Mouse (Mus musculus): ENCODE results near the gene Serpina9. TPM values are rescaled to one million over a fixed set of nuclear protein-coding genes. Genes with fewer than 3 reads are reported as not detected.

The Serpina9 gene
- polyA plus RNA-seq, 1 experiment from 2014 or later = 0.04 TPM

DNA sequence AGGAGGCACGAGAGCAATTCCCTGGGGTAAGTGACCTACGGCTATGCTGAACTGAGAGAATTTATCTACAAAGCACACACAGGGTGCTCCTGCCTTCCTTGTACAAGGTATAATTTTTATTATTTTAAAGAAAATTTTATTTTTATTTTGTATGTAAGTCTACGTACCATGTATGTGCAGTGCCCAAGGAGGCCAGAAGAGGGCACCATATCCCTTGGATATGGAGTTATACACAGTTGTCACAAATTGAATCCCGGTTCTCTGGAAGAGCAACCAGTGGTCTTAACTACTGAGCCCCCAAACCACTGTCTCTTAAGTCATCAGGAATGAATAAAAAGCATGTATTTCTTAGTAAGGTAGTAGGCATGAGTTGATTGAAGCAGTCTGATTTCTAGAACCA, 28.6 kb downstream of the Serpina9 start:
- H3K36me3 ChIP-seq (ENCODE audit: control insufficient read depth, insufficient read depth, low read length) = no peaks in the 10 kb centered on the region
- no peak overlapping the region for H3K27ac ChIP-seq (ENCODE audit: low read depth)
- H3K4me2 ChIP-seq (ENCODE audit: low read length) = no peak overlapping the region
- ATAC-seq (replicated peaks; ENCODE audit: low FRiP score, low TSS enrichment, low read depth) (no peak), DNase-seq (ENCODE audit: low spot score) (peak; percentile 59)
- no peaks in the 10 kb centered on the region for H3K27me3 ChIP-seq (replicated peaks; ENCODE audit: control insufficient read depth, insufficient read depth, low read length)
- H3K4me3 ChIP-seq (ENCODE audit: low read depth, low read length) = no peak overlapping the region
- H3K9ac ChIP-seq (ENCODE audit: low read length) = no peak overlapping the region
- 65% methylated on average over 4 of the region's 4 CpGs for WGBS
- H3K4me1 ChIP-seq (replicated peaks; ENCODE audit: control insufficient read depth, insufficient read depth, low read length) = no peaks in the 10 kb centered on the region
- H3K9me3 ChIP-seq (ENCODE audit: control insufficient read depth, low read length) = no peaks in the 10 kb centered on the region

DNA sequence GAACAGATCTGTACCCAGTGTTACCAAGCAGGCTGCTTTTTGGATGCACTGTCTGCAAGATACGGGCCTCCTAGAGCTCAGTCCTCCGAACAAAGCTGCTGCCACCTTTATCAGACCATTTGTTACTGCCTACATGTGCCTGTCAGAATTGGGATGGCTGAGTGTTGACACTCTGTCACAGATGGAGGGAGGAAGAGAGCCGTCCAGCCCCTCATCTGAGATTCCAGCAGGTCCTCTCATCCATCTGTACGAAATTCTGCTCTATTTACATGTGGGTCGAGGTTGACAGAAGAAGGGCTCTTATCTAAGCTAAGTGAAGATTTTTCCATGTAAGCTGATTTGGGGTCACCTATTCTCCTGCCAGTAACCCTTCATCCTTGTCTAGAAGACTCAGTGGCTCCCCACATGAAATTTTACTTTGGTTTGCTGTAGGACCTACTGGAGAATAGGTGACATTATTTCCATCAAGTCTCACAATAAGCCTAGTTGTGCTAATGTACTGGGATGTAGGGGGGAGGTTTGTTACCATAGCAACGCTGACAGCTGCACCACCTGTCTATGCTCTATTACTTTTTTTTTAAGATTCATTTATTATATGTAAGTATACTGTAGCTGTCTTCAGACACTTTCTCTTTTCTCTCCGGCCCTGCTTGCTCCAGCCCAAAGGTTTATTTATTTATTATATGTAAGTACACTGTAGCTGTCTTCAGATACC, 31.8 kb downstream of the Serpina9 start:
- Histone ChIP-seq H3K9ac (ENCODE audit: low read length) (no peak overlapping the region), H3K9me3 (ENCODE audit: control insufficient read depth, low read length) (no peaks in the 10 kb centered on the region), H3K4me3 (ENCODE audit: low read depth, low read length) (no peak overlapping the region), H3K27ac (ENCODE audit: low read depth) (no peak overlapping the region), H3K4me2 (ENCODE audit: low read length) (no peak overlapping the region), H3K4me1 (replicated peaks; ENCODE audit: control insufficient read depth, insufficient read depth, low read length) (no peaks in the 10 kb centered on the region), H3K27me3 (replicated peaks; ENCODE audit: control insufficient read depth, insufficient read depth, low read length) (no peaks in the 10 kb centered on the region), H3K36me3 (ENCODE audit: control insufficient read depth, insufficient read depth, low read length) (no peaks in the 10 kb centered on the region)
- 63% methylated on average over 7 of the region's 7 CpGs for WGBS
- no peak for ATAC-seq (replicated peaks; ENCODE audit: low FRiP score, low TSS enrichment, low read depth)
- no peak for DNase-seq (ENCODE audit: low spot score)

DNA sequence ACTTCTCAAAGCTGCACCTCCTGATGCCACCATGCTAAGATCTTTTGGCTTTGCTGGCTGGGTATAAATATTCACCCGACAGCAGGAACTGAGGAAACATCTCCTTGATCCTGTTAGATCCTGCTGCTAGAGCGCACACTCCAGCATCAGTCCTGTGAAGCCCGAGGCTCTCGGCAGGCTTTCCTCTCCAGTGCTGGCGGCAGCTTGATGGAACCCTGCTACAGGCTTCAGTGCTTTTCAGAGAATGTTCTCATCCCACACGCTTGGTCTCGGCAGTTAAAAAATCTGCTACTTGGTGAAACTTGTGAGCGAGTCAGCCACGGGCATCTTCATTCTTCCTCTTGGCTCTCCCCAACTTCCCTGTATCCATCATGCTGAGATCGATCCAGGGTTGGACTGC, 35.3 kb downstream of the Serpina9 start:
- Histone ChIP-seq H3K9ac (ENCODE audit: low read length) (no peak overlapping the region), H3K4me1 (replicated peaks; ENCODE audit: control insufficient read depth, insufficient read depth, low read length) (no peaks in the 10 kb centered on the region), H3K36me3 (ENCODE audit: control insufficient read depth, insufficient read depth, low read length) (no peaks in the 10 kb centered on the region), H3K9me3 (ENCODE audit: control insufficient read depth, low read length) (no peaks in the 10 kb centered on the region), H3K27ac (ENCODE audit: low read depth) (no peak overlapping the region), H3K27me3 (replicated peaks; ENCODE audit: control insufficient read depth, insufficient read depth, low read length) (no peaks in the 10 kb centered on the region), H3K4me3 (ENCODE audit: low read depth, low read length) (no peak overlapping the region), H3K4me2 (ENCODE audit: low read length) (no peak overlapping the region)
- ATAC-seq (replicated peaks; ENCODE audit: low FRiP score, low TSS enrichment, low read depth) = no peak
- 89% methylated on average over 10 of the region's 10 CpGs for WGBS
- no peak for DNase-seq (ENCODE audit: low spot score)

DNA sequence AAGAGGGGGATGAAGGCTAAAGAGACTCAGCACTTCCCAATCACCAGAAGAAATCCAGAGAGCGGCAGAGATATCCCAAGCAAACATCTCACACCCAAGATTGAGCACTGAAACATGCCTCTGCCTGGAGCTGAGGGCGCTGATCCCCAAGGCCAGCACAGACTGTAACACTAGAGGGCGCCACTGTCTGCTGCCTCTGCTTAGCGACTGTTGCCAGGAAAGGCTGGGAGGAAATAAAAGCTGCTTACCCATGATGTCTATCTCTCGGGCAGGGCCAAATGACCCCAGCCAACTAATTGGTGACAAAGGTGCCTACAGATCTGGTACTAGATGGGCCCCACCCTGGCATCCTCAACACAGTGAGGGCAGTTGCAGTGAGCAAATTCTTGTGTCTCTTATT, 35.7 kb downstream of the Serpina9 start:
- Histone ChIP-seq H3K4me3 (ENCODE audit: low read depth, low read length) (no peak overlapping the region), H3K9me3 (ENCODE audit: control insufficient read depth, low read length) (no peaks in the 10 kb centered on the region), H3K4me1 (replicated peaks; ENCODE audit: control insufficient read depth, insufficient read depth, low read length) (no peaks in the 10 kb centered on the region), H3K9ac (ENCODE audit: low read length) (no peak overlapping the region), H3K36me3 (ENCODE audit: control insufficient read depth, insufficient read depth, low read length) (no peaks in the 10 kb centered on the region), H3K4me2 (ENCODE audit: low read length) (no peak overlapping the region), H3K27me3 (replicated peaks; ENCODE audit: control insufficient read depth, insufficient read depth, low read length) (no peaks in the 10 kb centered on the region), H3K27ac (ENCODE audit: low read depth) (no peak overlapping the region)
- DNase-seq (ENCODE audit: low spot score) (peak; percentile 62), ATAC-seq (replicated peaks; ENCODE audit: low FRiP score, low TSS enrichment, low read depth) (no peak)
- 26% methylated on average over 5 of the region's 5 CpGs for WGBS

DNA sequence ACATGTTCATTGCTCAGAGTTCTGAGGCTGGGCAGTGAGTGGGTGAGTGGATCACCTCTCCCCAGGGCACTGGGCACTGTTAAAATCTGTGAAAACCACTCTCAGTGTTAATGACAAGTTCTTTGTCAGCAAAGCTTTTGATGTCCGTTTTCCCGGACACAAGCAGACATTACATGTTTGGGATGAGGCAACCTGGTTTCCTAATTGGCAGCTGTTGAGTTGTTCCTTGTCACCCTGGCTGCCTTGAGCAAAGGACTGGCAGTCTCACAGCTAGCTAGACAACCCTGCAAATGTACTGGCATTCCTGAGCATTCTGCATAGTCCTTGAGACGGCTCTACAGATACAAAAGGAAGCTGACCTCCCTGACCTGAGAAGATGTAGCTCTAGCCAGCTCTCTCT, 36.5 kb downstream of the Serpina9 start:
- no peaks in the 10 kb centered on the region for H3K9me3 ChIP-seq (ENCODE audit: control insufficient read depth, low read length)
- H3K27me3 ChIP-seq (replicated peaks; ENCODE audit: control insufficient read depth, insufficient read depth, low read length) = no peaks in the 10 kb centered on the region
- no peak for DNase-seq (ENCODE audit: low spot score)
- WGBS = 72% methylated on average over 3 of the region's 3 CpGs
- no peak overlapping the region for H3K9ac ChIP-seq (ENCODE audit: low read length)
- no peak overlapping the region for H3K4me2 ChIP-seq (ENCODE audit: low read length)
- H3K4me1 ChIP-seq (replicated peaks; ENCODE audit: control insufficient read depth, insufficient read depth, low read length) = no peaks in the 10 kb centered on the region
- H3K36me3 ChIP-seq (ENCODE audit: control insufficient read depth, insufficient read depth, low read length) = no peaks in the 10 kb centered on the region
- no peak for ATAC-seq (replicated peaks; ENCODE audit: low FRiP score, low TSS enrichment, low read depth)
- no peak overlapping the region for H3K27ac ChIP-seq (ENCODE audit: low read depth)
- H3K4me3 ChIP-seq (ENCODE audit: low read depth, low read length) = no peak overlapping the region

DNA sequence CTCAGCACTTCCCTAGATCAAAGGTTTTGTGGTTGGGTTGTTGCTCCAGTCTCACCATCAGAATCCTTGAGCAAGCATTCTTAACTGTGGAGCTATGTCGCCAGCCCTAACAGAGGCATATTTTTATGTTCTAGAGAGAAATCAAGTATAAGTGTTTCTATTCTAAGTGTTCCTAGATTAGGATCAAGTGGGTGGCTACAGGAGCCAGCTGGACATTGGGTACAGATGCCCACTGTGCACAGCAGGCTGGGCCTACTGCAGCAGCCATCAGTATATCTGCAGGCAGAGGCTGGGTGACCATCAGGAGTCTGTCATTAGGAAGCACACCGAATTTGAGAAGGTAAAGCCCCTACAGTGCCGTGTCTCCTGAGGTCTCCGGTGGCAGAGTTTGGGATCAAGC, 42.5 kb downstream of the Serpina9 start:
- H3K4me3 ChIP-seq (ENCODE audit: low read depth, low read length) = no peak overlapping the region
- no peaks in the 10 kb centered on the region for H3K27me3 ChIP-seq (replicated peaks; ENCODE audit: control insufficient read depth, insufficient read depth, low read length)
- no peak for ATAC-seq (replicated peaks; ENCODE audit: low FRiP score, low TSS enrichment, low read depth)
- no peaks in the 10 kb centered on the region for H3K4me1 ChIP-seq (replicated peaks; ENCODE audit: control insufficient read depth, insufficient read depth, low read length)
- WGBS = 92% methylated on average over 4 of the region's 4 CpGs
- no peak overlapping the region for H3K4me2 ChIP-seq (ENCODE audit: low read length)
- H3K27ac ChIP-seq (ENCODE audit: low read depth) = no peak overlapping the region
- no peak overlapping the region for H3K9ac ChIP-seq (ENCODE audit: low read length)
- 0 out of 2 replicates have a peak, but pooled peaks cover 2% of the 10 kb centered on the region for H3K9me3 ChIP-seq (ENCODE audit: control insufficient read depth, low read length)
- no peaks in the 10 kb centered on the region for H3K36me3 ChIP-seq (ENCODE audit: control insufficient read depth, insufficient read depth, low read length)
- no peak for DNase-seq (ENCODE audit: low spot score)

DNA sequence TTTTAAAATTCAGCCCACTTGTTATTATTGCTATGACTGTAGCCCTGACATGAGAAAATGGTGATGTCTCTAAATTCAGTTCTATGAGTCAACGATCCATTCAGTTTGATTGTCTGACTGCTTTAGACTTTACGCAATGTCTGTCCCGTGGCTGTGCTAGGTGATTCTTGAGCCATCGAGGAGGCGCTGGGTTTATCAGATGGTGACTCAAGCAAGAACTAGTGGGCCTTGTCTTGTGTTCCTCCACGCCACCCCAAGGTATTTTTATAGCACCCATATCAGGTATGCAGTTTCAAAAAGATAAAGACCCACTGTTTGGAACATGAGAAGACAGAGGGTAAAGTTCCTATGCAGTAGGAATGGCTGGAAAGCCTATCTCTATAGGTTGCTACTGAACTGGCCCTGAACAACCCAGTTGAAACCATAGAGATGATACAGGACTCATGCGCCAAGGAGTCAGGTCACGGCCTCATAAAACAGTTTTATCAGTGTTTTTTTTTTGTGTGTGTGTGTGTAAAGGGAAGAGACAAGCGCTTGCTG, 43.9 kb downstream of the Serpina9 start:
- DNase-seq (ENCODE audit: low spot score) = no peak
- peak; percentile 84 for ATAC-seq (replicated peaks; ENCODE audit: low FRiP score, low TSS enrichment, low read depth)
- Histone ChIP-seq H3K36me3 (ENCODE audit: control insufficient read depth, insufficient read depth, low read length) (no peaks in the 10 kb centered on the region), H3K9ac (ENCODE audit: low read length) (no peak overlapping the region), H3K27ac (ENCODE audit: low read depth) (no peak overlapping the region), H3K9me3 (ENCODE audit: control insufficient read depth, low read length) (0 out of 2 replicates have a peak, but pooled peaks cover 2% of the 10 kb centered on the region), H3K4me3 (ENCODE audit: low read depth, low read length) (no peak overlapping the region), H3K4me1 (replicated peaks; ENCODE audit: control insufficient read depth, insufficient read depth, low read length) (no peaks in the 10 kb centered on the region), H3K27me3 (replicated peaks; ENCODE audit: control insufficient read depth, insufficient read depth, low read length) (no peaks in the 10 kb centered on the region), H3K4me2 (ENCODE audit: low read length) (no peak overlapping the region)
- WGBS = 76% methylated on average over 9 of the region's 9 CpGs

DNA sequence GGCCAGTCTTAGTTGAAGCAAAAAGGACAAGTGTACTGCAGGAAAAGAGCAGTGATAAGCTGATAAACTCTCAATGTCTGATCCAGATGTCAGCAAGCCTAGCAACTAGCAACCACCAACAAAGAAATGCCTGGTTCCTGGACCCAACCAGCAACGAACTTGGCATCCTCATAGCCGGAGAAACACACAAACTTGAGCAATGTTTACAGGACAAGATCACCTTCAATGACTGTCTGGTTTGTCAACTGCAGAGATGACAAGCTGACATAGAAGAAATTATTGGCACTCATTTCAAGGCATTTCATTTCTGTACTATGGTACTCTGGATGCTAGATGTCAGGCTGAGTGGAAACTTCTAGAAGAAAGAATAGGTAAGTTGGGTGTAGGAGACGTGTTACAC, 46.8 kb downstream of the Serpina9 start:
- Histone ChIP-seq H3K4me2 (ENCODE audit: low read length) (no peak overlapping the region), H3K36me3 (ENCODE audit: control insufficient read depth, insufficient read depth, low read length) (no peaks in the 10 kb centered on the region), H3K27me3 (replicated peaks; ENCODE audit: control insufficient read depth, insufficient read depth, low read length) (no peaks in the 10 kb centered on the region), H3K4me1 (replicated peaks; ENCODE audit: control insufficient read depth, insufficient read depth, low read length) (no peaks in the 10 kb centered on the region), H3K27ac (ENCODE audit: low read depth) (no peak overlapping the region), H3K4me3 (ENCODE audit: low read depth, low read length) (no peak overlapping the region), H3K9ac (ENCODE audit: low read length) (no peak overlapping the region), H3K9me3 (ENCODE audit: control insufficient read depth, low read length) (0 out of 2 replicates have a peak, but pooled peaks cover 2% of the 10 kb centered on the region)
- ATAC-seq (replicated peaks; ENCODE audit: low FRiP score, low TSS enrichment, low read depth) (no peak), DNase-seq (ENCODE audit: low spot score) (no peak)
- 81% methylated on average over 3 of the region's 3 CpGs for WGBS

DNA sequence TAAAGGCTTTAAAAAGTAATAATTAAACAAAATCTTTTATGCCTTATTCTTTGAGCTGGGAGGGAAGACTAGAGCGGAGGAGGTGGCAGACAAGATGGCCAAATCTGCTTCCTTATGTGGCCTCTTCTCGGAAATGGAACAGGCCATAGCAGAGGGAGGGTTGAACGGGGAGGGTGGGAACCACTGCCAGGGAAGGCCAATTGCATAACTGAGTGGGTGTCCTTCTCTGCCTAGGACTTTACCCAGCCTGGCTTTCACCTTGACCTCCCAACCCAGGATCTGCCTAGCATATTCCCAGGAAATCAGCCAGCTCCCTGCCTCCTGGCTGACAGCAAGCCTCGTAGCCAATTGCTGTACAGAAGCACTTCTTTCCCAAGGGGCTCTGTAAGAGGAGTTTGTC, 50.3 kb downstream of the Serpina9 start:
- H3K27ac ChIP-seq (ENCODE audit: low read depth) = no peak overlapping the region
- ATAC-seq (replicated peaks; ENCODE audit: low FRiP score, low TSS enrichment, low read depth) = no peak

More for the DNA sequence above, 50.3 kb downstream of the Serpina9 start:
- no peak overlapping the region for H3K4me3 ChIP-seq (ENCODE audit: low read depth, low read length)
- no peak for DNase-seq (ENCODE audit: low spot score)
- no peaks in the 10 kb centered on the region for H3K4me1 ChIP-seq (replicated peaks; ENCODE audit: control insufficient read depth, insufficient read depth, low read length)
- no peaks in the 10 kb centered on the region for H3K27me3 ChIP-seq (replicated peaks; ENCODE audit: control insufficient read depth, insufficient read depth, low read length)
- H3K4me2 ChIP-seq (ENCODE audit: low read length) = no peak overlapping the region
- WGBS = 78% methylated on average over 4 of the region's 4 CpGs
- H3K9ac ChIP-seq (ENCODE audit: low read length) = no peak overlapping the region
- H3K9me3 ChIP-seq (ENCODE audit: control insufficient read depth, low read length) = no peaks in the 10 kb centered on the region
- no peaks in the 10 kb centered on the region for H3K36me3 ChIP-seq (ENCODE audit: control insufficient read depth, insufficient read depth, low read length)
